Mouse (Mus musculus) frontal cortex, postnatal 10 days (tissue): ENCODE measurements at regions not wholly inside any gene's neighbourhood (a gene's known extent, or its start where the extent isn't known, plus 50 kb on each side); places are given as distances from the start of the nearest gene placed in this dataset.

Experiments
- DNase-seq, 2 experiments: peaks; one replicate each; pipeline ENCODE4 v3.0.0; 2022; ENCODE audit warnings: low spot score in 2 of 2, mixed read lengths in 1 of 2

DNA sequence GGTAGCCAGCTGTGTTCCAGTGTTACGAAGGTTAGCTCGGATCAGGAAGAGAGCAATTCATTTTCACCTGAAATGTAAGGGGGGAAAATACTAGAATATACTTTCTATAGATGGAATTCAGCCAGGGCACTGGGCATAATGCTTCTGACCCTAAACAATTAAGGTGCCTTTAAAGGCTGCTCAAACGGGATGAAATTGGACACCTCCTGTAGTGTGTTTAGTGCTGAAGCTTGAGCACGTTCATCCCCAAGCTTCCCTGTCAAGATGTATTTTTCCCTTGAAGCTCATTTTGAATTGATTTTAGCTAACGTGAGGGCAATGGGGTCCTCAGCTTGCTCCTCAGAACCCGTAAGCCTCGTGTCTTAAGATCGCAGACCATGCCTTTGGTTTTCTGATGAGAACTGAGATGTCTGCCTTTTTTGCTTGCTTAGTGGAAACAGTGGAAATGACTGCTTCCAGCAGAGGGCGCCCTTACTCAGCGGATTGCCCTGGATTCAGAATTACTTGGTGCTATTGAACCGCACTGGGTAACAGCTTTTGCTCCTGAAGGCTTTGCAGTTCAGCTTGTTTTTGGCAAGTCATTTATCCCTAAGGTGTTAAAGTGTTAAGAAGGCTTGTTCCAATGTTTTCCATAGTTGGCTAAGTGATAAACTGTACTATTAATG lies 74.6 kb upstream of the Fermt1 start:
- DNase-seq, result peak; percentile 29 to 70

DNA sequence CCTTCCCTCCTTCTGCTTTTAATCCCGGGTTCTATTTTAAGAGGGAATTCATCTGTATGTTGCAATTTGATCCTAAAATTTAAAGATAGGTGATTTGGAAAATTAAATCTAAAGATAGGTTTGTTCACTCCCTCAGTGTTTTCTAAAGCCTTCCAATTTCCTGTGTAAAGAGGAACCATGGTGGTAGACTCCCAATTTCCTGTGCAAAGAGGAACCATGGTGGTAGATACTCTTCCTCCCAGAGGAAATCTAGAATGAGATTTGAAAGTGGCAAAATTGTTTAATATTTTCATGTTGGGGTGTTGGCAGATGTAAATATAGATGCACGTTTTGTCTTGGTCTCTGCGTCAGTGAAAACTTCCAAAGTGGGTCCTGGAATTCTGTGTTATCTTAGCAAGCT lies 75.5 kb upstream of the Fermt1 start:
- no peak for DNase-seq

GRCm38 (mm10) chr2:133027038-133027437 lies 81.3 kb upstream of the Fermt1 start:
- DNase-seq, result no peak

GRCm38 (mm10) chr2:133035421-133035820 lies 89.7 kb upstream of the Fermt1 start:
- DNase-seq, result no peak

- DNase-seq, result no peak
Measured at GRCm38 (mm10) chr2:133040708-133041107, 95.0 kb upstream of the Fermt1 start.

DNA sequence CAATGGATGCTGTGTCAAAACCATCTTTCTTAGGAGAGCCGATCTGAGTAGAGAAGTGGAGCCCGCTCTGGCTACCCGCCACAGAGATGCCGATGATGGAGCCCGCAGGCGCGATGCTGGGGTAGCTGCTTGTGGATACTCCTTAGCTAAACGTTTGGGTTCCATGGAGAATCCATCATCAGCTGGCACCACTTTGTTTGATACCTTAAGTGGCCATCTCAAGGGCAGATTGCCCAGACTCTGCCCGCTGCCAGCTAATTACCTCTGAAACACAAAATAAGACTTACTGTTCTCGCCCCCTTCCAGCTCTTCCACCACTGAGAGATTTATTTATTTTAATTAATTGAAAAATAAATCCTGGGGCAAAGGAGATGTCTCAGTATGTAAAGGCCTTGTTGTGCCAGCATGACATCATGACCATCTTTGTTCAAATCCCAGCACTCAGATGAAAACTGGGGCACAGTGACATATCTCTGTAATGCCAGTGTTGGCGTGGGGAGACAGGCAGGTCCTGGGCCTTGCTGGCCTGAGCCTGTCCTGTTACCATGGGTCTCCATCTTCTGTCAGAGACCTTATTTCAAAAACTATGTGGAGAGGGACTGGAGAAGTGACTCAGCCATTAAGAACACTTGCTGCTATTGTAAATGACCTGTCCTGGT lies 132.1 kb upstream of the Fermt1 start:
- no peak for DNase-seq

DNA sequence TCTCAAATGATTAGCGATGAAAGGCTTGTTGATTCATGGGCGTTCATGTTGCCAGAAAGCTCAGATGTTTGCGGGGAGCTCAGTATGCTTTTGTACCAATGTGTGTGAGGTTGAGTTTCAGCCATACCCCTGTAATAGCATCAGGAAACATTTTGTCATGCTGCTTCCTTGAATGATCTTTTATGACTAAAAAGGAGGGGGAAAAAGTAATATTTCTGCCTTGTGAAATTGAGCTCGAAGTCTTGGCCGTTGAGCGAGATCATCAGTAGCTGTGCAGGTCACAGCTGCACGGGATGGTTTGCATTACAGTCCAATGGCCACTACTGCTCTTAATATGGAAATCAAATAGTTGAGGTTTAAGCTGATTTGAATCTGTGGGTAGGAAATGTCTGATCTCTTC lies 145.3 kb upstream of the Fermt1 start:
- no peak for DNase-seq

- peak; percentile 33 to 62 for DNase-seq
Measured at GRCm38 (mm10) chr2:133113642-133114041, 167.9 kb upstream of the Fermt1 start.

GRCm38 (mm10) chr2:133118651-133119050 lies 172.9 kb upstream of the Fermt1 start:
- no peak for DNase-seq

- DNase-seq, result no peak
Measured at GRCm38 (mm10) chr2:133125212-133125801, 179.6 kb upstream of the Fermt1 start.

DNA sequence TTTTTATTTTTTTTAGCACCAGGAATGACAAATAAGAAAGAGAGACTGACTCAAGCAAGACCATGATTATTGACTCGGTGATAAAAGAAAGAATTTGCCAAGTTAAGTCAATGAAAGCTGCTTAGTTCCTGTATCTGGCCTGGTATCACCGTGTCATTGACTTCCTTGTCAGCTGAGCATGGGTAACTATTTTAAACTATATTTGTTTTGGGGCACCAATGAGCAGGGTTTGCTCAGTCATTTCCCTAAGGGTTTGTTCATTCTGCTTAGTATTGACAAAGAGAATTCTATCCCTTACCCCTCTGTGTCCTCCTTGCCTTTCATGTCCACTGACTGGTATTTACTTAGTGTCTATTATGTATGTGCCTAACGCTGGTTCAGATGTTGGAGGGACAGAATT lies 189.2 kb upstream of the Fermt1 start:
- no peak for DNase-seq

- no peak for DNase-seq
Measured at GRCm38 (mm10) chr2:133138877-133139276, 193.2 kb upstream of the Fermt1 start.

DNA sequence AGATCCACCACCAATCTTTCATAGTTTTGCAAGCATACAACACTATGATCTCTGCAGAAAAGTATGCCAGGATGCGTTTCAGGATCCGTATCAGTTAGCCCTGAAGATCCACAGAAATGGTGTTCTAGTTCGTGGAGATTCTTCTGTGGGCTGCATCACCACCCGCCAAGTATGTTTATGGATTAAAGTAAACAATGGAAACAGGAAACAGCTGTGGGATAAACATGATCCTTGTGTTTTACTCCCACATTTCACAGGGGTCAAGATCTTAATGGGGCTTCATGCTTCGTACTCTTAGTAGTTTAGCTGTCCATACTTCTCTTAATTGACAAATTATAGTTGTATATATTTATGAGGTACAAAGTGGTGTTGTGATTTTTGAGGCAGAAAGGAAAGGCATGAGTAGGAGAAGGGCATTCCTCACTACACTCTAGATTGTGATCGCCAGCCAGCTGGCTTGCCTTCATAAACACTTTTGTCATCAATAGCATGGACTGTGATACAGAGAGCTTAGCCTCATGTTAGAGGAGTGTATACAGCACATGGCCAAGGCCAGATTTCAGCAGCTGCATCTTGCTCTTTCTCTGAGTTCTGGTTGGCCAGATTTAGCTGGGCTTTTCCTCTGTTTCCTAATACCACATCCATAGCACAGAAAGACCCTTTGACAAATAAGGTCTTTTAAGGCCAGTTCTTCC lies 195.8 kb upstream of the Fermt1 start:
- no peak for DNase-seq

DNA sequence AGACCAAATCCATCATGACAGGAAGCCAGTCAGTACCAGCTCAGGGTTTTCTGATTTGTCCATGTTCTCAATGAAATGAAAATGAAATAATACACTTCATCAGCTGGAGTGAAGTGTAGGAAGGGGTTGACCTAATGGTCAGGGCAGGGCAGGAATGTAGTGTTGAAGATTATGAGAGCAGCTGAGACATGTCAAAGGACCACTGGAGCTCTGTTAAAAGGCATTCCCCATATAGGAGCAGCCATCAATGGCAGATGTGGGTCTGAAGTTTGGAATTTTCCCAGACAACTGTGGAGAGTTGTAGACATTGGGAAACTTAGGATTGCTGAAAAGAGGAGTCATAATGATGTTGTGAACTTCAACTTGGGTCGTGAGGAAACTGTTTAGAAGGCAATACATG lies 206.8 kb upstream of the Fermt1 start:
- DNase-seq, result no peak

DNA sequence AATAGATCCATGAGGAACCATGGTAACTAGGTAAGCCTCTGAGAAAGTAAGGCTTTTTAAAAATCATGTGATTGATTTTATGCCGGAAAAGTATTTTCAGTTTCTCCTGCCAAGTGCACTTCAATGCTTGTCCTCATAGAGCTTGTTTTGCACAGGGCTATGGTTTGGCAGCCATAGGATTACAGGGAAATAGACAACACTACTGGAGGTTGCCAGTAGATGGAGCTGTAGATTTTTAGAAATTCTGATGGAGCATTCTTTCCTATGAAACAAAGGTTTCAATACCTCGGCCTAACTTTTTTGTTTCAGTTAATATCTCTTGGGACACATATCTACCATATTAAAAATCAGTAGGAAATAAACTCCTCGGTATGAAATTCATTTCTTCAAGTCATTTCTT lies 210.8 kb upstream of the Fermt1 start:
- no peak for DNase-seq

GRCm38 (mm10) chr2:133158206-133158605 lies 212.5 kb upstream of the Fermt1 start:
- no peak for DNase-seq

DNA sequence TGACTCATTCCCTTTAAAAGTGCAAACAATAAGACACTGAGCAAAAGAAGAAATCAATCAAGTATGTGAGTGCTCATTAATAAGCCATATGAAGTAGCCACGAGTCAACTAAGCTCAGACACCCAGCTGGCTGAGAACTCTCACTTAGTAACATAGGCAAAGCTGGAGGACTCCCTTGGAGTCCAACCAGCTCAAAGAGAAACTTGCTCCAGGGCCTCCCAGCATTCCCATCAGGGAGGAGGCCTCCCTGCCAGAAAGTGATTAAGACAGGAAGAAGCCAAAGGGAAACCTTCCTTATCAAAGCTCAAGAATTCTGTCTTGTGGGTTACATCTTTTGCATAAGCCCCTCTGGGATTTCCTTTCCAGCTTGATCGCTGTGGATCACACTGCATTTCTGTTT lies 213.7 kb upstream of the Fermt1 start:
- DNase-seq, result no peak

DNA sequence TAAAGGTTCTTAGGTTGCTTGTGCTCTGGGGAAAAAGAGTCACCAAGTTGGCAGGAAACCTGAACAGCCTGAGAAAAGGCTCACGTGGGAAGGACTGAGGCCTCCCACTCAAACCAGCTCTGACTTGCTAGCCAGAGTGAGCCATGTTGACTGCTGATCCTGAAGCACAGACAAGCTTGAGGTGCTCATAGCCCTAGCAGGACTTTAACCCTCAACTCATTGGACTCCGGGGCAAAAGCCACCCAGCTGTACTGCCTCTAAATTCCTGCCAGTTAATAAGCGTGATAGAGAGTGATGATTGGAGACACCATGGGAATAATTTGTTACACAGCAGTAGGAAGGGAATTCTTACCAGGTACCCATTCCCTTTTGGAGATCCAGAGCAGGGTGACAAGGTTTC lies 230.7 kb upstream of the Fermt1 start:
- DNase-seq, result no peak

DNA sequence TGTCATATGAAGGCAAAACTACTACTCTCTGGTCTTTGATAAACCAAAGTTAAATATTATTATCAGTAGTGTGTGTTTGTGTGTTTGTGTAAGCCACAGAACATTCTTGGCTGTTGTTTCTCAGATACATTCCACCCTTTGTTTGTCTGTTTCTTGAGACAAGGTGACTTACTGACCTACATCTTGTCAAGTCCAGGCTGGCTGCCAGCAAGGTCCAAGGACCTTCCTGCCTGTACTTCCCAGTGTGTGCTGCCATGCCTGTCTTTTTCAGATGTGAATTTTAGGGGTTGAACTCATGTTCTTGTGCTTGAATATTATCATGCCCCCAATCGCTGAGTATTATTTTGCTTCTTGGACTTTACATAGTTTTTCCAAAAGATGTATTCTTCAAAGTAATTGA lies 235.5 kb upstream of the Fermt1 start:
- no peak for DNase-seq

GRCm38 (mm10) chr2:133182920-133183319 lies 237.2 kb upstream of the Fermt1 start:
- DNase-seq, result no peak

DNA sequence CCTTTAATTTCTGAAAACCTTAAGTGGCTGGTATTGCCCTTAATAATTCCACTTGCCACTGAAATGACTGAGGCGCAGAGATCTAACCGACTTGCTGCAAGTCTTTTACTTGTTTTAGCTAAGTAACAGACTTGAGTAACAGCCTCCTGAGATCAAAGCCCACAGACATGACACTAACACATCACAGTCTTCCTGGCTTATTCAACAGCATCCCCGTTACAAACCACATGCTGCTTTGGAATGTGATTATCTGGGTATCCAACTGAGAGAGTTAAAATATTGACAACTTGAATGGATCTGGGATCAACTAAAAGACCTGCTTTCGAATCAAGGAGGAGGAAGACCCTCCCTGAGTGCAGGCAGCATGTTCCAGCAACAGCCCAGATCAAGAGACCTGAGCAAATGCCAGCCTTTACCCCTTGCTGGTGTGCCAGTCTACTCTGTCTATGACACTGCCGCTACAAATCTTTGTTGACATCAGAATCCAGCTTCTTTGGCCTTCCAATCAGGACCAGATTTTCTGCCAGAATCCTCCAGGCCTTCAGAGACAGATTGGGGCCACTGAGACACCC lies 258.7 kb upstream of the Fermt1 start:
- no peak for DNase-seq

DNA sequence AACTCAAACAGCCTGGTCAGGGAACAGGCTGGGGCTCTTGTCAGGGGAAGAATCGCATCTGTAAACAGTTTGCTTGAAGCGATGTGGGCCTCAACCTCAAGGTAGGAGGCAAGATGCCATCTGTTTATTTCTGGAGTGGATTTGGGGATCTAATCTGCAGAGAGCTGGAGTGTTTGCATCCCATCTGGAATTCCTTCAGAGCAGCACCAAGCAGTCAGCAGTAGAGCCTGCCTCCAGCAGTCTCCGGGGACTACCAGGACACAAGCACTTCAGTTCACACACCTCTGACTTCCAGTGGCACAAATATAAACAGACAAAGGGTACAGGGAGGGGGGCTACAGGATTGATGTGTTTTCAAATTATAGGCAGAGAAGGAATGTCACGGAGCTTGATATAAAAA lies 262.8 kb upstream of the Fermt1 start:
- no peak for DNase-seq
